Comparison of ENCODE assay signal across 25 mouse cellular contexts in the genomic region with DNA sequence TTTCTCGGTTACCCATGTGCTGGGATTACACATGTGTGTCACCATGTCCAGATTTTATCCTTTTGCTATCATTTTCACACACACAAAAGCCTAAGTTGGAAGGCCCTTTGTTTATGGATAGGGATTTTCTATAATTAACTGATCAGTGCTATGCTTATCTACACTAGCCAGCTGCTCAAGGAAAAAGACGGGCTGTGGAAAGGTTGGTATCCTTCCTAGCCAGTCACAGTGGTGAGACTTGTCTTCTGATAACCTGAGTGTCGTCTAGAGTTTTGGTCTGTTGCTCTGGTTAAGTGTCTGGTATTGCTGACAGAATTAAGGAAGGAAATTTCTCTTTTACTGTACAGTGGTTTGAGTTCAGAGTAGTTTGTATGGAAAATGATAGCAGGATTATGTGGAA. TPM values are rescaled to one million over a fixed set of nuclear protein-coding genes. Genes with fewer than 3 reads are reported as not detected.
"Had no signal": no experiment of that assay in that cellular context is flagged by ENCODE, and none has a peak within 500 bp of the region (broad histone marks: within the 10 kb centered on the region; RNA-seq: fewer than 3 reads in every experiment).

No protein-coding gene starts in this region.

- H3K4me1 ChIP-seq: heart, embryonic 10.5 days; intestine, embryonic 15.5 days; liver, embryonic 15.5 days had no signal

- H3K4me2 ChIP-seq: heart, embryonic 13.5 days; heart, embryonic 15.5 days; hindbrain, embryonic 12.5 days; hindbrain, embryonic 14.5 days; intestine, embryonic 15.5 days; limb, embryonic 13.5 days; limb, embryonic 15.5 days; liver, embryonic 15.5 days had no signal

- H3K9ac ChIP-seq: forebrain, postnatal 0 days; heart, embryonic 13.5 days; heart, embryonic 15.5 days; hindbrain, embryonic 12.5 days; hindbrain, embryonic 14.5 days; intestine, embryonic 15.5 days; limb, embryonic 13.5 days; limb, embryonic 15.5 days; liver, embryonic 15.5 days had no signal

- H3K9me3 ChIP-seq: hindbrain, embryonic 12.5 days; intestine, embryonic 15.5 days; limb, embryonic 15.5 days; liver, embryonic 15.5 days had no signal

- H3K4me3 ChIP-seq: gastrocnemius, adult 2 months; heart, embryonic 10.5 days; heart, embryonic 13.5 days; heart, embryonic 15.5 days; hindbrain, embryonic 10.5 days; hindbrain, embryonic 12.5 days; intestine, embryonic 15.5 days; limb, embryonic 13.5 days; limb, embryonic 15.5 days; liver, embryonic 15.5 days had no signal

- H3K27ac ChIP-seq: gastrocnemius, adult 2 months; heart, embryonic 10.5 days; heart, embryonic 13.5 days; heart, embryonic 15.5 days; hindbrain, embryonic 10.5 days; hindbrain, embryonic 12.5 days; hindbrain, embryonic 14.5 days; intestine, embryonic 15.5 days; limb, embryonic 13.5 days; limb, embryonic 15.5 days; liver, embryonic 15.5 days had no signal

- H3K27me3 ChIP-seq: heart, embryonic 13.5 days; heart, embryonic 15.5 days; hindbrain, embryonic 12.5 days; intestine, embryonic 15.5 days; limb, embryonic 13.5 days; limb, embryonic 15.5 days had no signal

- DNase-seq: forebrain, postnatal 0 days; gastrocnemius, adult 2 months; gastrocnemius, postnatal 10 days; gastrocnemius, postnatal 25 days; heart, adult 18-20 months; heart, postnatal 4 days; kidney, adult 18-20 months; kidney, adult 8-10 months; kidney, postnatal 10 days; kidney, postnatal 25 days; layer of hippocampus, adult 9-11 months; layer of hippocampus, postnatal 36 days; left cerebral cortex, postnatal 4 days had no signal

- ATAC-seq: forebrain, postnatal 0 days; hindbrain, embryonic 16.5 days; inflammation-experienced regulatory T-cells, adult 6 months; intestine, embryonic 15.5 days had no signal

RNA-seq across cellular contexts. Expression of a gene that starts 6.0 kb away (rescaled TPM):
- polyA plus RNA-seq: inflammation-experienced regulatory T-cells, adult 6 months had no signal
